Mouse (Mus musculus): ENCODE data around the gene Sycp2l. TPM values are rescaled to one million over a fixed set of nuclear protein-coding genes. Genes with fewer than 3 reads are reported as not detected.

Gene Sycp2l
- not detected in 2 replicates for polyA plus RNA-seq (2014; fragmentation: Nextera tagmentation; extraction: Ambion mirVana)

- Histone ChIP-seq H3K4me1 (replicated peaks; ENCODE audit: control insufficient read depth, insufficient read depth, low read length) (no peaks in the 10 kb centered on the region), H3K9me3 (ENCODE audit: control insufficient read depth, low read length) (no peaks in the 10 kb centered on the region), H3K27me3 (ENCODE audit: control insufficient read depth, insufficient read depth, low read length) (no peaks in the 10 kb centered on the region), H3K9ac (ENCODE audit: low read depth, low read length) (no peak within 1 kb of the TSS), H3K4me3 (ENCODE audit: low read depth, low read length) (no peak within 1 kb of the TSS), H3K4me2 (replicated peaks; ENCODE audit: low read depth, low read length) (no peak within 1 kb of the TSS), H3K36me3 (ENCODE audit: control insufficient read depth, insufficient read depth, low read length) (no peaks in the 10 kb centered on the region), H3K27ac (ENCODE audit: low read depth, low read length) (no peak within 1 kb of the TSS)
- ATAC-seq (ENCODE audit: low FRiP score): no peak
- WGBS: 22% methylated on average over 14 of the region's 14 CpGs
- DNase-seq (ENCODE audit: low spot score): no peak
Measured at GRCm38 (mm10) chr13:41113940-41114339, at the start of gene Sycp2l. Sycp2l (plus strand) TSS chr13:41114307.

- Histone ChIP-seq H3K27me3 (ENCODE audit: control insufficient read depth, insufficient read depth, low read length) (no peaks in the 10 kb centered on the region), H3K4me3 (ENCODE audit: low read depth, low read length) (no peak overlapping the region), H3K36me3 (ENCODE audit: control insufficient read depth, insufficient read depth, low read length) (no peaks in the 10 kb centered on the region), H3K9me3 (ENCODE audit: control insufficient read depth, low read length) (no peaks in the 10 kb centered on the region), H3K4me1 (replicated peaks; ENCODE audit: control insufficient read depth, insufficient read depth, low read length) (no peaks in the 10 kb centered on the region), H3K27ac (ENCODE audit: low read depth, low read length) (no peak overlapping the region), H3K4me2 (replicated peaks; ENCODE audit: low read depth, low read length) (no peak overlapping the region), H3K9ac (ENCODE audit: low read depth, low read length) (no peak overlapping the region)
- ATAC-seq (ENCODE audit: low FRiP score) (no peak), DNase-seq (ENCODE audit: low spot score) (no peak)
- WGBS: 97% methylated on average over 4 of the region's 4 CpGs
Measured at GRCm38 (mm10) chr13:41067618-41068017, 46.5 kb upstream of the Sycp2l start.

DNA sequence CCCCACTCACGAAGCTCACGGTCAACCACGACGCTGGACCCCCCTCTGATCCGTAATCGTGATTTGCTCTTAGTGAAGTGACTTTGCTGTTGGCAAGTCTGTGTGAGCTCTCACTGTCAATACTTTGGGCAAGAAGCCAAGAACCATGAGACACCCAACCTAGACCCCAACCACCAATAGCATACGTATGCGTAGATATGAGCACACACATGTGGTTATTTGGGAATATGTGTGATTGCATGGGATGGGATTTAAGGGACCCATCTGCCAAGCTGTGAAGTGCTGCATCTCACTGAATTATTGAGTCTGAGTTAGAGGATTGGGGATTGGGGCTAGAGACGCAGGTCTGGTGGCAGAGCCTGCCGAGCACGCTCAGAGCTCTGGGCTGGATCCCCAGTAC, 42.5 kb upstream of the Sycp2l start:
- 95% methylated on average over 11 of the region's 11 CpGs for WGBS
- DNase-seq (ENCODE audit: low spot score) (no peak), ATAC-seq (ENCODE audit: low FRiP score) (no peak)
- no peaks in the 10 kb centered on the region for H3K36me3 ChIP-seq (ENCODE audit: control insufficient read depth, insufficient read depth, low read length)
- H3K27me3 ChIP-seq (ENCODE audit: control insufficient read depth, insufficient read depth, low read length): no peaks in the 10 kb centered on the region
- no peak overlapping the region for H3K4me3 ChIP-seq (ENCODE audit: low read depth, low read length)
- no peak overlapping the region for H3K9ac ChIP-seq (ENCODE audit: low read depth, low read length)
- H3K27ac ChIP-seq (ENCODE audit: low read depth, low read length): no peak overlapping the region
- no peak overlapping the region for H3K4me2 ChIP-seq (replicated peaks; ENCODE audit: low read depth, low read length)
- no peaks in the 10 kb centered on the region for H3K9me3 ChIP-seq (ENCODE audit: control insufficient read depth, low read length)
- H3K4me1 ChIP-seq (replicated peaks; ENCODE audit: control insufficient read depth, insufficient read depth, low read length): no peaks in the 10 kb centered on the region

- Histone ChIP-seq H3K27me3 (ENCODE audit: control insufficient read depth, insufficient read depth, low read length) (peaks cover 3% of the 10 kb centered on the region; the same call in 1 of the 2 replicates), H3K9me3 (ENCODE audit: control insufficient read depth, low read length) (no peaks in the 10 kb centered on the region), H3K4me2 (replicated peaks; ENCODE audit: low read depth, low read length) (no peak overlapping the region), H3K27ac (ENCODE audit: low read depth, low read length) (no peak overlapping the region), H3K4me1 (replicated peaks; ENCODE audit: control insufficient read depth, insufficient read depth, low read length) (no peaks in the 10 kb centered on the region), H3K4me3 (ENCODE audit: low read depth, low read length) (no peak overlapping the region), H3K9ac (ENCODE audit: low read depth, low read length) (no peak overlapping the region), H3K36me3 (ENCODE audit: control insufficient read depth, insufficient read depth, low read length) (no peaks in the 10 kb centered on the region)
- 88% methylated on average over 5 of the region's 5 CpGs for WGBS
- DNase-seq (ENCODE audit: low spot score) (no peak), ATAC-seq (ENCODE audit: low FRiP score) (no peak)
Measured at GRCm38 (mm10) chr13:41073819-41074218, 40.3 kb upstream of the Sycp2l start.

DNA sequence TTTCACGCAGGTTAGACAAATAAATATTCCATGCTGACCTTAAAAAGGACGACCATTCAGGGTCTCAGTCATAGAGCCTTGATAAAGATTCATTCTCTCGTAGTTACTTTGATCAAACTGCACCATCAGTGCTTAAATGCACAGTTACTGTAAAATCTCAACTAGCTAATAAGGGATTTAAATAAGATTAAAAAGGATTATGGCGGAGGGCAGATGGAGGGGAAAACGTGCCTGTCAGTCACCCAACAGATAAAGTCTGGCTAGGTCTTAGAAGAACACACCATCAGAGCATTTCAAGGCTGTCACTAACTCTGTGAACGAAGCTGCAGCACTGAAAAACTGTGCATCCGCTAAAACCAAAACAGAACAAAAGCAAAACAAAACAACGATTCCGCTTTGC, 36.2 kb upstream of the Sycp2l start:
- ATAC-seq (ENCODE audit: low FRiP score): no peak
- H3K4me2 ChIP-seq (replicated peaks; ENCODE audit: low read depth, low read length): no peak overlapping the region
- no peaks in the 10 kb centered on the region for H3K9me3 ChIP-seq (ENCODE audit: control insufficient read depth, low read length)
- H3K4me1 ChIP-seq (replicated peaks; ENCODE audit: control insufficient read depth, insufficient read depth, low read length): no peaks in the 10 kb centered on the region
- no peak overlapping the region for H3K27ac ChIP-seq (ENCODE audit: low read depth, low read length)
- H3K9ac ChIP-seq (ENCODE audit: low read depth, low read length): no peak overlapping the region
- no peak overlapping the region for H3K4me3 ChIP-seq (ENCODE audit: low read depth, low read length)
- WGBS: 74% methylated on average over 9 of the region's 9 CpGs
- DNase-seq (ENCODE audit: low spot score): no peak
- H3K36me3 ChIP-seq (ENCODE audit: control insufficient read depth, insufficient read depth, low read length): no peaks in the 10 kb centered on the region
- peaks cover 11% of the 10 kb centered on the region; the same call in 1 of the 2 replicates for H3K27me3 ChIP-seq (ENCODE audit: control insufficient read depth, insufficient read depth, low read length)

- H3K27me3 ChIP-seq (ENCODE audit: control insufficient read depth, insufficient read depth, low read length): peaks cover 11% of the 10 kb centered on the region; the same call in 1 of the 2 replicates
- H3K27ac ChIP-seq (ENCODE audit: low read depth, low read length): no peak overlapping the region
- DNase-seq (ENCODE audit: low spot score) (peak; percentile 32), ATAC-seq (ENCODE audit: low FRiP score) (peak; percentile 6)
- 8% methylated on average over 17 of the region's 24 CpGs for WGBS
- H3K4me1 ChIP-seq (replicated peaks; ENCODE audit: control insufficient read depth, insufficient read depth, low read length): no peaks in the 10 kb centered on the region
- H3K4me2 ChIP-seq (replicated peaks; ENCODE audit: low read depth, low read length): peak overlapping the region; percentile 77
- no peaks in the 10 kb centered on the region for H3K9me3 ChIP-seq (ENCODE audit: control insufficient read depth, low read length)
- H3K4me3 ChIP-seq (ENCODE audit: low read depth, low read length): peak overlapping the region; percentile 40
- no peak overlapping the region for H3K9ac ChIP-seq (ENCODE audit: low read depth, low read length)
- H3K36me3 ChIP-seq (ENCODE audit: control insufficient read depth, insufficient read depth, low read length): no peaks in the 10 kb centered on the region
Measured at GRCm38 (mm10) chr13:41078690-41079420, 35.3 kb upstream of the Sycp2l start.

DNA sequence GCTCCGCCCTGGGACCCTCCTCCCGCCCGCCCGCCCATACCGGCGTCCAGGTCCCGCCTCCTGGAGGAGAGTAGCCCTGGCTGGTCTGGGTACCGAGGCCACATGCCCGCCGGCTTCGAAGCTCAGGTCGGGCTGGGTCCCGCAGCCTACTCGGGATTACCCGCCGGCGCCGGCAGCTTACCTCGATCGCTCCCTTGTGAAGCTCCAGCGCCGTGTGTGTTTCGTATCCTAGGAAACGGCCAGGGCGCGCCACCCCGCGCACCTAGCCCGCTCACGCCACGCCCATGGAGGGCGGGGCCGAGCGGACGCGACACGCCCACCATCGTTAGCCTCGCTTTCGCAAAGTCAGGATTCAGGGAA, 34.7 kb upstream of the Sycp2l start, which contains the start of gene Mak:
Gene Mak (minus strand): TSS at position 286 of the 360 bp plus-strand sequence.
- Histone ChIP-seq H3K4me3 (ENCODE audit: low read depth, low read length) (peak within 1 kb of the TSS; percentile 40), H3K9me3 (ENCODE audit: control insufficient read depth, low read length) (no peaks in the 10 kb centered on the region), H3K4me1 (replicated peaks; ENCODE audit: control insufficient read depth, insufficient read depth, low read length) (no peaks in the 10 kb centered on the region), H3K9ac (ENCODE audit: low read depth, low read length) (no peak within 1 kb of the TSS), H3K4me2 (replicated peaks; ENCODE audit: low read depth, low read length) (peak within 1 kb of the TSS; percentile 77), H3K36me3 (ENCODE audit: control insufficient read depth, insufficient read depth, low read length) (no peaks in the 10 kb centered on the region), H3K27me3 (ENCODE audit: control insufficient read depth, insufficient read depth, low read length) (peaks cover 11% of the 10 kb centered on the region; the same call in 1 of the 2 replicates), H3K27ac (ENCODE audit: low read depth, low read length) (no peak within 1 kb of the TSS)
- ATAC-seq (ENCODE audit: low FRiP score): peak; percentile 90
- WGBS: 1% methylated on average over 35 of the region's 40 CpGs
- peak; percentile 86 for DNase-seq (ENCODE audit: low spot score)

- Histone ChIP-seq H3K4me2 (replicated peaks; ENCODE audit: low read depth, low read length) (no peak overlapping the region), H3K27me3 (ENCODE audit: control insufficient read depth, insufficient read depth, low read length) (peaks cover 11% of the 10 kb centered on the region; the same call in 1 of the 2 replicates)
Measured at GRCm38 (mm10) chr13:41079859-41080258, 34.2 kb upstream of the Sycp2l start.

GRCm38 (mm10) chr13:41080700-41081099, 33.4 kb upstream of the Sycp2l start:
- Histone ChIP-seq H3K9me3 (ENCODE audit: control insufficient read depth, low read length) (no peaks in the 10 kb centered on the region), H3K4me2 (replicated peaks; ENCODE audit: low read depth, low read length) (no peak overlapping the region), H3K27me3 (ENCODE audit: control insufficient read depth, insufficient read depth, low read length) (peaks cover 11% of the 10 kb centered on the region; the same call in 1 of the 2 replicates), H3K27ac (ENCODE audit: low read depth, low read length) (no peak overlapping the region), H3K9ac (ENCODE audit: low read depth, low read length) (no peak overlapping the region), H3K36me3 (ENCODE audit: control insufficient read depth, insufficient read depth, low read length) (no peaks in the 10 kb centered on the region), H3K4me1 (replicated peaks; ENCODE audit: control insufficient read depth, insufficient read depth, low read length) (no peaks in the 10 kb centered on the region), H3K4me3 (ENCODE audit: low read depth, low read length) (no peak overlapping the region)
- 91% methylated on average over 6 of the region's 6 CpGs for WGBS
- no peak for DNase-seq (ENCODE audit: low spot score)
- no peak for ATAC-seq (ENCODE audit: low FRiP score)

More at GRCm38 (mm10) chr13:41079859-41080258, 34.2 kb upstream of the Sycp2l start:
- Histone ChIP-seq H3K9ac (ENCODE audit: low read depth, low read length) (no peak overlapping the region), H3K27ac (ENCODE audit: low read depth, low read length) (no peak overlapping the region), H3K4me1 (replicated peaks; ENCODE audit: control insufficient read depth, insufficient read depth, low read length) (no peaks in the 10 kb centered on the region), H3K9me3 (ENCODE audit: control insufficient read depth, low read length) (no peaks in the 10 kb centered on the region), H3K36me3 (ENCODE audit: control insufficient read depth, insufficient read depth, low read length) (no peaks in the 10 kb centered on the region), H3K4me3 (ENCODE audit: low read depth, low read length) (no peak overlapping the region)
- ATAC-seq (ENCODE audit: low FRiP score): no peak
- WGBS: 55% methylated on average over 5 of the region's 5 CpGs
- no peak for DNase-seq (ENCODE audit: low spot score)

Data from hindbrain, embryonic 11.5 days (tissue).